Mouse (Mus musculus) embryonic facial prominence, embryonic 10.5 days (tissue): ENCODE data around the gene Rgsl1. TPM values are rescaled to one million over a fixed set of nuclear protein-coding genes. Genes with fewer than 3 reads are reported as not detected.

ENCODE experiments used
- DNase-seq: peaks from one replicate; pipeline ENCODE4 v3.0.0-alpha.2; 2017; ENCODE audit warnings: low spot score
- H3K27ac ChIP-seq: fragments of 300-500 bp; sonication (generic); replicated peaks from 2 replicates; pipeline ENCODE4 v1.5.1; 2016; ENCODE audit warnings: mild to moderate bottlenecking
- H3K27me3 ChIP-seq: fragments of 300-500 bp; sonication (generic); replicated peaks from 2 replicates; pipeline ENCODE4 v1.6.1; 2016; ENCODE audit warnings: low read depth, mild to moderate bottlenecking; ENCODE audit not compliant: poor library complexity, severe bottlenecking
- H3K36me3 ChIP-seq: fragments of 300-500 bp; sonication (generic); replicated peaks from 2 replicates; pipeline ENCODE4 v1.6.1; 2016; ENCODE audit warnings: mild to moderate bottlenecking, moderate library complexity
- H3K4me1 ChIP-seq: fragments of 300-500 bp; sonication (generic); 2 replicates; pipeline ENCODE4 v1.6.1; 2016
- H3K4me3 ChIP-seq: fragments of 300-500 bp; sonication (generic); 2 replicates; pipeline ENCODE4 v1.5.1; 2016; ENCODE audit warnings: mild to moderate bottlenecking, moderate library complexity
- H3K9me3 ChIP-seq: fragments of 300-500 bp; sonication (generic); 2 replicates; pipeline ENCODE4 v1.6.1; 2016; ENCODE audit warnings: mild to moderate bottlenecking
- WGBS: fragments of 180-500 bp; shearing (Covaris S2); methylation state at CpG from one replicate; pipeline ENCODE4 v1.1.7; 2016; 5-methylcytosine and 5-hydroxymethylcytosine counted together
- polyA plus RNA-seq: library from polyadenylated mRNA; unstranded; fragments of >200 nt; fragmentation: Nextera tagmentation; extraction: Ambion mirVana; gene quantifications from 2 replicates; pipeline ENCODE4 v1.2.1, GENCODE M21; 2016

Rgsl1 gene
- polyA plus RNA-seq, 1 experiment from 2014 or later = 0.07 TPM

DNA sequence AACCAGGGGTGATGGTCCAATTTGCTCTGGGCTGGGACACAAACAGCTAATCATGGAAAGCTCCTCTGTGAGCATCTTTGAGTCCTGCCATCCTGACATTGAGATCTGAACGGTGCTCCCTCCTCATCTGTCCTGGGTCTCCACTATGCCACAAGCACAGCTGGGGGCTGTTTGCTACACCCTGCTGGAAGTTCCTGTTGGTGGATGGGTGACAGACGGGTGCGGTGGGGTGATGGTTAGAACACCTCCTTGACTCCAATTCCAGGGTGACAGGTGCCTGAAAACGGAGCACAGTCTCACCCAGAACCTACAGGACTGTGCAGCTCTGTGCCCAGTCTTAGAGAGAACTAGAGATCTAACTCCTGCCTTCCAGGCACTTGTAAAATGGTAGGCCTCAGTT lies 109.1 kb downstream of the Rgsl1 start:
- no peak overlapping the region for H3K4me3 ChIP-seq
- H3K36me3 ChIP-seq = no peaks in the 10 kb centered on the region
- H3K4me1 ChIP-seq = peaks cover 48% of the 10 kb centered on the region
- DNase-seq = no peak
- H3K27ac ChIP-seq = no peak overlapping the region
- 80% methylated on average over 4 of the region's 4 CpGs for WGBS
- no peaks in the 10 kb centered on the region for H3K9me3 ChIP-seq
- peaks cover 57% of the 10 kb centered on the region for H3K27me3 ChIP-seq

DNA sequence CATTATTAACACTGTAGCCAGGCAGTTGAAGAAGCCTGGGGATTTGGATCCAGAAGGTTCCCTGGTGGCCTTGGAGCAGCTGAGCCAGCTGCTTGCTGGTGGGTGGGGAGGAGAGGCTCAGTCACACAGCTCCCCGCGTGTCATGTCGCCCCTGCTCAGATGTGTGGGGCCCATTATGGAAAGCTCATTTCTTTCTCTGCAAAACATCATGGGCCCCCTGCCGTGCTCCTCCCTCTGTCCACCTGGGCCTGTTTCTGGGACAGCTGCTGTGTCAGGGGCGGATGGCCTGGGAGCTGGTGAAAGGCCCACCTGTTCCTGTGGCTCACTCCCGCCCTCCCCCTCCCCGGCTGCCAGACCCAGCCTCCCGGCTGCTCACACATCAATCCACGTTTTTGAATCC lies 110.8 kb downstream of the Rgsl1 start:
- Histone ChIP-seq H3K27me3 (peaks cover 41% of the 10 kb centered on the region), H3K36me3 (no peaks in the 10 kb centered on the region), H3K4me3 (no peak overlapping the region), H3K27ac (no peak overlapping the region; the same call in 1 of the 2 replicates), H3K9me3 (no peaks in the 10 kb centered on the region), H3K4me1 (peaks cover 49% of the 10 kb centered on the region)
- WGBS = 32% methylated on average over 9 of the region's 9 CpGs
- DNase-seq = no peak

DNA sequence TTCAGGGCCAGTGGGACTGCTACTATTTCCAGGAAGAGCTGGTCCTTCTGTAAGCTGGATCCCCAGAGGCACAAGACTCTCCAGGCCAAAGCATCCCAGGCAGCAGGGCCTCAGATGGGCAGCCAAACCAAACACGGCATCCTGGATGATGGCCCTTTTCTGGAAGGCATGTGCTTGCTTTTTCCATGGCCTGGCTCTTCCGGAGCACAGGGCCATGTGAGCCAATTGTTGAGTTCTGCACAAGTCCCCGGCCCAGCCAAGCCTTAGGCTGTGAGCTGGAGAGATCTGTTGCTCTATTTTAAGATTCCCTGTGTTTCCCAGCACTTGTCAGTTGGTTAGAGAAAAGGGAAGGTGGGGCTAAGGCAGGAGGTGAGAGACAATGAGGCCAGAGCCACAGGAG lies 113.3 kb downstream of the Rgsl1 start:
- 64% methylated on average over 3 of the region's 3 CpGs for WGBS
- Histone ChIP-seq H3K27ac (no peak overlapping the region), H3K4me1 (peaks cover 33% of the 10 kb centered on the region), H3K27me3 (peaks cover 26% of the 10 kb centered on the region), H3K9me3 (no peaks in the 10 kb centered on the region), H3K36me3 (no peaks in the 10 kb centered on the region), H3K4me3 (no peak overlapping the region)
- DNase-seq = no peak

DNA sequence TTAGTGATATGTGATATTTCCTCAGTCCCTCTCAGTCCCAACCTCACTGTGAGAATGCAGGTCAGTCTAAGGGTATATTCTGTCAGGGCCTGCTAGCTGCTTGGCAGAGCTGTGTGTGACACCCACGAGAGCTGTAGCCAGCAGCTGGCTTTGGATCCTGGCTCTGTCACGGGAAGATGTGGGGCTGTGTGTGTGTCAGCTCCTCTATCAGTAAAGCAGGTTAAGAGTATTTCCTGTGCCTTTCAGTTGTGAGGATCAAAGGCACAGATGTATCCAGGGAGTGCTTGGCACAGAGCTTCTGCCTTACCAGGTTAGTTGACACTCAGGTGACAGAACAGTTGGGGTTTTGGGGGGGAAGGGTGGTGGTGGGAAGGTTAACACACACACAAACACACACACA lies 114.1 kb downstream of the Rgsl1 start:
- Histone ChIP-seq H3K9me3 (no peaks in the 10 kb centered on the region), H3K4me1 (peaks cover 33% of the 10 kb centered on the region), H3K27ac (no peak overlapping the region), H3K36me3 (no peaks in the 10 kb centered on the region), H3K27me3 (peaks cover 18% of the 10 kb centered on the region), H3K4me3 (no peak overlapping the region)
- 59% methylated on average over 2 of the region's 2 CpGs for WGBS
- no peak for DNase-seq

Other genes with a start within 250 kb of the Rgsl1 start
- gene Rgs8, start 191.1 kb downstream of the Rgsl1 start, polyA plus RNA-seq = 2.3 and 2.6 TPM in 2 replicates
- 7.9 and 9.5 TPM in 2 replicates for gene Rgs16, start 103.8 kb downstream of the Rgsl1 start, polyA plus RNA-seq
- 8.0 and 9.5 TPM in 2 replicates for gene Rnasel, start 94.7 kb downstream of the Rgsl1 start, polyA plus RNA-seq
- 0.74 and 0.96 TPM in 2 replicates for gene Teddm1b, start 30.2 kb upstream of the Rgsl1 start, polyA plus RNA-seq
- not detected in 2 replicates for gene Teddm1a, start 47.6 kb upstream of the Rgsl1 start, polyA plus RNA-seq
- 120 and 129 TPM in 2 replicates for gene Glul, start 55.8 kb upstream of the Rgsl1 start, polyA plus RNA-seq
- gene Teddm2, start 56.1 kb upstream of the Rgsl1 start, polyA plus RNA-seq = 0.45 and 0.50 TPM in 2 replicates